Mouse (Mus musculus): ENCODE data around the gene Defb48.

The Defb48 gene

DNA sequence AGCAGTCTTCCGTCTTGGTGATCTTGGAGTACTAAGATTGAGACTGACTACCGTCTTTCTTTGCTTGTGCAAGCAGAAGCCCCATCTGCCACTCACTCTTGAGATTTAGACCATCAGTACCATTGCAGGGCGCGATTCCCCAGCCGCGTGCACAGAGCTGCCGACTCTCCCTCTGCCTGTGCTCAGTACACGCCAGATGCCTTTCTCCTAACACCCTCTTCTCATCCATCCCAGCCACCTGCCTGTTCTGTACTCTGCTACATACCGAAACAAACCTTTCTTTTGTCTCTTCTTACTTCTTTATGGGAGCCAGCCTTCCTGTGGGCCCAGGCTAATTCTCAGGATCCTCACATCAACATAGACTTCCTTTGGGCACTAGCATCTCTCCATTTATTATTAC lies 48.9 kb downstream of the Defb48 start:
- DNase-seq (ENCODE audit: low spot score in 2 of 2): no peak

DNA sequence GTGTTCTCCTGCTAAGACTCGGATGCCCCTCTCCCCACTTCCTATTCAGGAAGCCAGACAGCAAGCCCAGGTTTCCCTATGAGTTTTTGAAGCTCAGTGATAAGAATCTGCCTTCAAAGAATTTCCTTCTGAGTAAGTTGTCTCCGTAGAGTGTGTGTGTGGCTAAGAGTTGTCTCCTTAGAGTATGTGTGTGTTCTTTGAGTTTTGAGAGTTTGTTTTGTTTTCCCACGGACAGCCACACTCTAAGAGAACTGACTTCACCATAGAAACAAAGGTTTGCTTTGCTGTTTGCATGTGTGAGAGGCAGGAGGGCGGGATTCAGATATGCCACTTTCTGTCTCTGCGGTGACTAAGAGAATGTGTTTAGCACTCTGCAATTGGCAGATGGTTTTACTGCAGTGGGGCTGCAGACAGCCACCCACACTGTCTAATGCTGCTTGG lies 56.2 kb downstream of the Defb48 start:
- peak; percentile 20 to 23 for DNase-seq (ENCODE audit: low spot score in 2 of 2)

Data from right cerebral cortex, postnatal 36 days (tissue).